Mouse (Mus musculus) MEL (cell line): ENCODE measurements around the gene Tshz2. TPM values are rescaled to one million over a fixed set of nuclear protein-coding genes. Genes with fewer than 3 reads are reported as not detected.

ENCODE experiments used
- DNase-seq: peaks from one replicate; pipeline ENCODE4 v3.0.0; 2011; ENCODE audit warnings: low read depth, low spot score
- H3K27ac ChIP-seq: 2 replicates; pipeline ENCODE4 v1.5.1; 2012; ENCODE audit warnings: low read depth, mild to moderate bottlenecking, control low read depth, low read length, moderate library complexity; ENCODE audit not compliant: control insufficient read depth
- H3K27me3 ChIP-seq, 2 experiments: fragments of 150-350 bp in 1 of 2; sonication (generic) in 1 of 2; 2 replicates each; pipeline ENCODE4 v1.6.1; 2012; ENCODE audit warnings: low read length in 2 of 2, mild to moderate bottlenecking in 2 of 2, improper control_type of control experiment in 1 of 2, moderate library complexity in 1 of 2; ENCODE audit not compliant: insufficient read depth in 2 of 2, control insufficient read depth in 1 of 2
- H3K36me3 ChIP-seq, 2 experiments: 2 replicates each; pipeline ENCODE4 v1.6.1; 2012 to 2014; ENCODE audit warnings: low read length in 2 of 2, improper control_type of control experiment in 1 of 2, inconsistent platforms in 1 of 2, mild to moderate bottlenecking in 1 of 2; ENCODE audit not compliant: insufficient read depth in 2 of 2, control insufficient read depth in 1 of 2
- H3K4me1 ChIP-seq, 2 experiments: fragments of 150-350 bp in 1 of 2; sonication (generic) in 1 of 2; 2 replicates each; pipeline ENCODE4 v1.6.1; 2012; ENCODE audit warnings: low read length in 2 of 2, improper control_type of control experiment in 1 of 2, mild to moderate bottlenecking in 1 of 2; ENCODE audit not compliant: insufficient read depth in 2 of 2, control insufficient read depth in 1 of 2
- H3K4me3 ChIP-seq, 2 experiments: fragments of 150-350 bp in 1 of 2; sonication (generic) in 1 of 2; 2 replicates each; pipeline ENCODE4 v1.5.1; 2012; ENCODE audit warnings: low read depth in 2 of 2, low read length in 2 of 2, mild to moderate bottlenecking in 2 of 2, moderate library complexity in 2 of 2, control low read depth in 1 of 2, improper control_type of control experiment in 1 of 2; ENCODE audit not compliant: control insufficient read depth in 1 of 2, insufficient read depth in 1 of 2
- H3K79me2 ChIP-seq: 2 replicates; pipeline ENCODE4 v1.6.1; 2012; ENCODE audit warnings: mild to moderate bottlenecking, low read length, moderate library complexity; ENCODE audit not compliant: control insufficient read depth, poor library complexity, insufficient read depth
- H3K9ac ChIP-seq: 2 replicates; pipeline ENCODE4 v1.6.1; 2012; ENCODE audit warnings: low read depth, mild to moderate bottlenecking, control low read depth, low read length, moderate library complexity; ENCODE audit not compliant: control insufficient read depth, poor library complexity, severe bottlenecking
- H3K9me3 ChIP-seq: fragments of 150-350 bp; sonication (generic); replicated peaks from 2 replicates; pipeline ENCODE4 v1.6.1; 2012; ENCODE audit warnings: mild to moderate bottlenecking, low read length, improper control_type of control experiment, moderate library complexity; ENCODE audit not compliant: insufficient read depth
- BHLHE40 ChIP-seq: IDR thresholded peaks from 2 replicates; pipeline ENCODE4 v1.6.1; 2012; ENCODE audit warnings: low read depth, mild to moderate bottlenecking, inconsistent platforms, low read length, improper control_type of control experiment, borderline replicate concordance
- GATA1 ChIP-seq: IDR thresholded peaks from 2 replicates; pipeline ENCODE4 v1.6.1; 2011; ENCODE audit warnings: low read depth, low read length, improper control_type of control experiment
- JUND ChIP-seq: IDR thresholded peaks from 2 replicates; pipeline ENCODE4 v1.6.1; 2011; ENCODE audit warnings: low read depth, mild to moderate bottlenecking, improper control_type of control experiment, low read length
- KAT2A ChIP-seq: conservative IDR thresholded peaks from 2 replicates; pipeline ENCODE4 v1.6.1; 2012; ENCODE audit warnings: low read depth, low read length, improper control_type of control experiment, inconsistent platforms
- MAZ ChIP-seq: IDR thresholded peaks from 2 replicates; pipeline ENCODE4 v1.6.1; 2012; ENCODE audit warnings: low read depth, mild to moderate bottlenecking, inconsistent platforms, low read length, improper control_type of control experiment
- MEF2A ChIP-seq: IDR thresholded peaks from 2 replicates; pipeline ENCODE4 v1.6.1; 2014; ENCODE audit warnings: low read depth, mild to moderate bottlenecking, inconsistent platforms, low read length, improper control_type of control experiment; ENCODE audit not compliant: poor library complexity, insufficient replicate concordance, severe bottlenecking; ENCODE audit errors: extremely low read depth
- MXI1 ChIP-seq: IDR thresholded peaks from 2 replicates; pipeline ENCODE4 v1.6.1; 2011; ENCODE audit warnings: mild to moderate bottlenecking, low read depth, low read length, improper control_type of control experiment
- MYC ChIP-seq: IDR thresholded peaks from 2 replicates; pipeline ENCODE4 v1.6.1; 2011; ENCODE audit warnings: low read depth, mild to moderate bottlenecking, low read length, improper control_type of control experiment, moderate library complexity
- NRF1 ChIP-seq: IDR thresholded peaks from 2 replicates; pipeline ENCODE4 v1.6.1; 2014; ENCODE audit warnings: low read depth, mild to moderate bottlenecking, inconsistent platforms, low read length, improper control_type of control experiment, moderate library complexity; ENCODE audit not compliant: poor library complexity, insufficient read depth, severe bottlenecking
- POLR2AphosphoS5 ChIP-seq: IDR thresholded peaks from 2 replicates; pipeline ENCODE4 v1.6.1; 2012; ENCODE audit warnings: low read depth, borderline replicate concordance, mild to moderate bottlenecking, inconsistent platforms, low read length, moderate library complexity, mixed read lengths
- RAD21 ChIP-seq: IDR thresholded peaks from 2 replicates; pipeline ENCODE4 v1.6.1; 2011; ENCODE audit warnings: mild to moderate bottlenecking, low read depth, low read length, improper control_type of control experiment
- SIN3A ChIP-seq: IDR thresholded peaks from 2 replicates; pipeline ENCODE4 v1.6.1; 2012; ENCODE audit warnings: low read length, improper control_type of control experiment, inconsistent platforms
- SMC3 ChIP-seq: IDR thresholded peaks from 2 replicates; pipeline ENCODE4 v1.6.1; 2011; ENCODE audit warnings: low read depth, low read length, improper control_type of control experiment
- TBP ChIP-seq: IDR thresholded peaks from 2 replicates; pipeline ENCODE4 v1.8.0; 2011; ENCODE audit warnings: low read depth, low read length, improper control_type of control experiment
- TCF12 ChIP-seq: IDR thresholded peaks from 2 replicates; pipeline ENCODE4 v1.6.1; 2014; ENCODE audit warnings: low read depth, mild to moderate bottlenecking, inconsistent platforms, low read length, improper control_type of control experiment, moderate library complexity
- USF2 ChIP-seq, 2 experiments: IDR thresholded peaks; 2 replicates each; pipeline ENCODE4 v1.6.1; 2011 to 2012; ENCODE audit warnings: improper control_type of control experiment in 2 of 2, low read length in 2 of 2, borderline replicate concordance in 1 of 2, inconsistent platforms in 1 of 2, low read depth in 1 of 2, mild to moderate bottlenecking in 1 of 2; ENCODE audit not compliant: insufficient read depth in 1 of 2
- ZC3H11A ChIP-seq: IDR thresholded peaks from 2 replicates; pipeline ENCODE4 v1.6.1; 2012; ENCODE audit warnings: low read depth, mild to moderate bottlenecking, inconsistent platforms, low read length, improper control_type of control experiment
- polyA plus RNA-seq, 2 experiments: library from polyadenylated mRNA; stranded (reverse) in 1 of 2; unstranded in 1 of 2; fragments of >175 nt in 1 of 2; fragments of >200 nt in 1 of 2; gene quantifications; 2 replicates each; pipeline versions ENCODE4 v1.2.1 to v1.2.4; 2012; ENCODE audit warnings: low replicate concordance in 2 of 2, low read depth in 1 of 2; ENCODE audit not compliant: insufficient read length in 2 of 2, insufficient read depth in 1 of 2, missing spikeins in 1 of 2
- total RNA-seq: library from RNA; depleted of rRNA; stranded (reverse); fragments of 300-350 nt; gene quantifications from 2 replicates; pipeline ENCODE4 v1.2.3, GENCODE M21; 2012

The Tshz2 gene
- total and polyA plus RNA-seq, 3 experiments, result not detected

GRCm38 (mm10) chr2:169747114-169747642 is 114.4 kb downstream of the Tshz2 start:
- Histone ChIP-seq H3K4me3 (no peak overlapping the region), H3K4me1 (no peaks in the 10 kb centered on the region), H3K36me3 (no peaks in the 10 kb centered on the region), H3K79me2 (no peaks in the 10 kb centered on the region), H3K9me3 (no peaks in the 10 kb centered on the region), H3K9ac (no peak overlapping the region), H3K27me3 (no peaks in the 10 kb centered on the region), H3K27ac (no peak overlapping the region)
- no peak for TF ChIP-seq SIN3A
- TF ChIP-seq SMC3, result no peak
- no peak for TF ChIP-seq POLR2AphosphoS5
- no peak for TF ChIP-seq JUND
- no peak for TF ChIP-seq GATA1
- TF ChIP-seq KAT2A, result no peak
- TF ChIP-seq MAZ, result no peak
- no peak for TF ChIP-seq MEF2A
- TF ChIP-seq MXI1, result no peak
- no peak for TF ChIP-seq BHLHE40
- TF ChIP-seq RAD21, result no peak
- TF ChIP-seq ZC3H11A, result no peak
- TF ChIP-seq USF2 (IDR thresholded peaks at IDR 0.05; ENCODE audit: borderline replicate concordance in 1 of 2, insufficient read depth in 1 of 2, low read depth in 1 of 2, low read length in 2 of 2), result no peak
- TF ChIP-seq MYC, result no peak
- no peak for TF ChIP-seq TBP
- no peak for DNase-seq

DNA sequence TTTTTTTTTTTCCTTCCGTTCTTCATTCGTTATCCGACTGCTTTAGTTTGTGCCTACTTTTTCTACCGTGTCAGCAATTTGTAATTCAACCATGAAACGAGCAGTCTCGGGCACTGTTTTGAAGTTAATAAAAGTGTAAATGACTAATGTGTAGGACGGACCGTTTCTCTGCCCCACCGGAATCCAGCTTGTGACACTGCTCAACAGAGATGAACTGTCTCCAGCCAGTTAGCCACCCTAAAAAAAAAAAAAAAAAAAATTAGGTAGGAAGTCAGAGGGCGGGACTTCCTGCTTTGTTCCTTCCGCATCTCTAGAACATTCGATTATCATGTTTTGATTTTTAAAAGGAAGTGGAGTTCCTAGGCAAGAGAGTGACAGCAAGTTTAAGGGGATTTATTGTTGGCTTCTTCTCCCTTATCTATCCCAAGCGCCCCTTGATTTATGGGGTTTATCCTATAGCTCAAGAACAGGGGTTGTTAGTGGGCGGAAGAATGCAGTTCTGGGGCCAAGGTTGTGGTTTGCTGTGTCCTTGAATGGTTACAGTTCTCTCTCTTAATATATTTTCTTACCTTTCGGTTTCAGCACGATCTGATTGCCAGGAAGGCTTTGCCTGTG is 116.6 kb downstream of the Tshz2 start:
- no peak overlapping the region for H3K4me3 ChIP-seq
- H3K36me3 ChIP-seq, result no peaks in the 10 kb centered on the region
- H3K9me3 ChIP-seq, result no peaks in the 10 kb centered on the region
- H3K4me1 ChIP-seq, result no peaks in the 10 kb centered on the region
- no peak for DNase-seq
- no peaks in the 10 kb centered on the region for H3K79me2 ChIP-seq
- no peaks in the 10 kb centered on the region for H3K27me3 ChIP-seq
- H3K27ac ChIP-seq, result no peak overlapping the region
- TF ChIP-seq TCF12, result no peak
- TF ChIP-seq BHLHE40, result no peak
- no peak for TF ChIP-seq SMC3
- TF ChIP-seq NRF1, result no peak
- no peak overlapping the region for H3K9ac ChIP-seq
